Mouse (Mus musculus) lung, postnatal 0 days (tissue): ENCODE data around the gene Mtmr4. TPM values are rescaled to one million over a fixed set of nuclear protein-coding genes. Genes with fewer than 3 reads are reported as not detected.

Experiments used
- ATAC-seq: fragments of 200-750 bp; cut with Nextera tagmentation; 2 replicates; pipeline ENCODE4 v1.8.0; 2017; ENCODE audit warnings: moderate library complexity
- DNase-seq: peaks from one replicate; pipeline ENCODE4 v3.0.0-alpha.2; 2016; ENCODE audit warnings: low spot score
- H3K27ac ChIP-seq: fragments of 300-500 bp; sonication (generic); 2 replicates; pipeline ENCODE4 v1.5.1; 2014; ENCODE audit warnings: antibody characterized with exemption, mild to moderate bottlenecking, low read length, mixed read lengths
- H3K27me3 ChIP-seq: fragments of 300-500 bp; sonication (generic); replicated peaks from 2 replicates; pipeline ENCODE4 v1.6.1; 2014; ENCODE audit warnings: low read length, mixed read lengths; ENCODE audit not compliant: insufficient read depth
- H3K36me3 ChIP-seq: fragments of 300-500 bp; sonication (generic); 2 replicates; pipeline ENCODE4 v1.6.1; 2014; ENCODE audit warnings: low read length, mixed read lengths; ENCODE audit not compliant: insufficient read depth
- H3K4me1 ChIP-seq: fragments of 300-500 bp; sonication (generic); 2 replicates; pipeline ENCODE4 v1.6.1; 2014; ENCODE audit warnings: antibody characterized with exemption, low read depth, low read length, mixed read lengths; ENCODE audit not compliant: insufficient read depth
- H3K4me2 ChIP-seq: fragments of 300-500 bp; sonication (generic); replicated peaks from 2 replicates; pipeline ENCODE4 v1.6.1; 2014; ENCODE audit warnings: low read depth, mild to moderate bottlenecking, low read length, moderate library complexity, mixed read lengths
- H3K4me3 ChIP-seq: fragments of 300-500 bp; sonication (generic); 2 replicates; pipeline ENCODE4 v1.5.1; 2014; ENCODE audit warnings: low read depth, low read length
- H3K9ac ChIP-seq: fragments of 300-500 bp; sonication (generic); replicated peaks from 2 replicates; pipeline ENCODE4 v1.6.1; 2014; ENCODE audit warnings: low read depth, mild to moderate bottlenecking
- H3K9me3 ChIP-seq: fragments of 300-500 bp; sonication (generic); 2 replicates; pipeline ENCODE4 v1.6.1; 2016; ENCODE audit warnings: low read length, mixed read lengths
- CTCF ChIP-seq: IDR thresholded peaks from 2 replicates; pipeline ENCODE4 v1.5.1; 2016; ENCODE audit warnings: antibody characterized with exemption, mild to moderate bottlenecking
- EP300 ChIP-seq: IDR thresholded peaks from 2 replicates; pipeline ENCODE4 v1.6.1; 2016; ENCODE audit warnings: antibody characterized with exemption, mild to moderate bottlenecking, control low read depth
- WGBS: fragments of 180-500 bp; shearing (Covaris S2); extraction: QIAGEN DNeasy Blood & Tissue Kit; methylation state at CpG from one replicate; pipeline ENCODE4 v1.1.7; 2014; 5-methylcytosine and 5-hydroxymethylcytosine counted together
- polyA plus RNA-seq: library from polyadenylated mRNA; unstranded; fragments of >200 nt; fragmentation: Nextera tagmentation; extraction: Ambion mirVana; gene quantifications from 2 replicates; pipeline ENCODE4 v1.2.1, GENCODE M21; 2015

The Mtmr4 gene
- polyA plus RNA-seq, 1 experiment from 2014 or later = 9.4 TPM

GRCm38 (mm10) chr11:87602234-87602633, 10.3 kb downstream of the Mtmr4 start:
- Histone ChIP-seq H3K27me3 (no peaks in the 10 kb centered on the region), H3K9me3 (no peaks in the 10 kb centered on the region), H3K27ac (no peak overlapping the region), H3K9ac (no peak overlapping the region), H3K4me2 (no peak overlapping the region), H3K36me3 (peaks cover 70% of the 10 kb centered on the region), H3K4me1 (no peaks in the 10 kb centered on the region), H3K4me3 (no peak overlapping the region)
- 92% methylated on average over 9 of the region's 9 CpGs for WGBS
- no peak for ATAC-seq
- no peak for DNase-seq
- TF ChIP-seq CTCF = no peak
- no peak for TF ChIP-seq EP300

DNA sequence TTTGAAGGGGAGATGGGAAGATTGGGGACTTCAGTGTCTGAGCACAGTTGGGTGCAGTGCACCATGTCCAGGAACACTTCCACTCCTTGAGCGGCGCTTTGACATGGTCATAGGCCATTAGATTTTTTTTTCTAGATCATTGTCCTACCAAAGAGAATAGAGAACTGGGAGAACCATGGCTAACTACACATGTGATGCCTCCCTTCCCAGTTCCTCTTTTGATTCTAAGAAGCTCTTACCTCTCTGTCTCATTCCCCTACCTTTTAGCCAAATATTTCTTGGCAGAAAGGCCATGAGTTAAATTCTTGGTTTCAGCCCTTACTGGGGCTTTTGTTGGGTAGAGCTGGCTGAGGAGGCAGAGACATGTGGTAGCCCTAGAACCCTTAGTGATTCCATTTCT, 11.6 kb downstream of the Mtmr4 start:
- Histone ChIP-seq H3K9me3 (no peaks in the 10 kb centered on the region), H3K4me1 (no peaks in the 10 kb centered on the region), H3K27me3 (no peaks in the 10 kb centered on the region), H3K9ac (no peak overlapping the region), H3K4me3 (no peak overlapping the region), H3K4me2 (no peak overlapping the region), H3K36me3 (peaks cover 61% of the 10 kb centered on the region), H3K27ac (no peak overlapping the region)
- TF ChIP-seq CTCF (no peak), EP300 (no peak)
- no peak for DNase-seq
- no peak for ATAC-seq
- WGBS = 97% methylated on average over 2 of the region's 2 CpGs

GRCm38 (mm10) chr11:87609264-87609663, 17.3 kb downstream of the Mtmr4 start:
- ATAC-seq (no peak), DNase-seq (no peak)
- 85% methylated on average over 7 of the region's 7 CpGs for WGBS
- H3K4me1 ChIP-seq = no peaks in the 10 kb centered on the region
- no peak overlapping the region for H3K4me2 ChIP-seq
- no peaks in the 10 kb centered on the region for H3K27me3 ChIP-seq
- H3K9ac ChIP-seq = no peak overlapping the region
- H3K36me3 ChIP-seq = peaks cover 46% of the 10 kb centered on the region
- H3K27ac ChIP-seq = no peak overlapping the region
- H3K4me3 ChIP-seq = no peak overlapping the region
- TF ChIP-seq CTCF = no peak
- no peak for TF ChIP-seq EP300
- H3K9me3 ChIP-seq = no peaks in the 10 kb centered on the region

DNA sequence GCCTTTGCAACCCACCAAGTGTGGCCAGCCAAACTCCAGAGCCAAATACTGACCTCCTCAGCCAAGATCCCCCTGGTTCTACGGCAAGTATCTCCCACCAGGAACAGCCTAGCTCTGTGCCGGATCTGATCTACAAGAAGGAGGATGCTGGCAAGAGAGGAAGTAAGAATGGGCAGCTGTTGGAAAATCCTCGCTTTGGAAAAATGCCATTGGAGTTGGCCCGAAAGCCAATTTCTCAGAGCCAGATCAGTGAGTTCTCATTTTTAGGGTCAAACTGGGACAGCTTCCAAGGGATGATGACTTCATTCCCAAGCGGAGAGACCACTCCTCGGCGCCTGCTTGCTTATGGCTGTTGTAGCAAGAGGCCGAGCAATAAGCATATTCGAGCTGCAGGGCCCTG, 19.6 kb downstream of the Mtmr4 start:
- Histone ChIP-seq H3K36me3 (peaks cover 43% of the 10 kb centered on the region), H3K4me3 (no peak overlapping the region), H3K9me3 (no peaks in the 10 kb centered on the region), H3K4me1 (no peaks in the 10 kb centered on the region), H3K27me3 (no peaks in the 10 kb centered on the region), H3K9ac (no peak overlapping the region), H3K4me2 (no peak overlapping the region), H3K27ac (0 out of 2 replicates have a peak overlapping the region, but pooled peaks have one; percentile 47)
- TF ChIP-seq EP300 = no peak
- TF ChIP-seq CTCF = no peak
- DNase-seq = no peak
- WGBS = 67% methylated on average over 9 of the region's 9 CpGs
- no peak for ATAC-seq

DNA sequence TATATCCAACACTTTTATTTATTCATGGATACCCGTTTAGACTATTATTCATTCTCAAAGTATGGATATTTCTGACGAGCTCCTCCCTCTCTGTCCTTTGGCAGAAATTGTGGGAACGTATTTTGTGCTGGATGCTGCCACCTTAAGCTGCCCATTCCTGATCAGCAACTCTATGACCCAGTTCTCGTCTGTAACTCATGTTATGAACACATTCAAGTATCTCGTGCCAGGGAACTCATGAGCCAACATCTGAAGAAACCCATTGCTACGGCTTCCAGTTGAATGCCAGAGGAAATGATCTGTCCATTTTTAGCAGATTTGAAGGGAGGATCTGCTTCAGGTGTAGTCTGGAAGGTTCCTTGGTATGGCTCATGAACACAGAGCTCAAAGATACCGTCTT, 22.0 kb downstream of the Mtmr4 start:
- TF ChIP-seq CTCF (no peak), EP300 (no peak)
- no peaks in the 10 kb centered on the region for H3K27me3 ChIP-seq
- no peak overlapping the region for H3K27ac ChIP-seq
- 86% methylated on average over 7 of the region's 7 CpGs for WGBS
- no peak overlapping the region for H3K4me3 ChIP-seq
- no peak overlapping the region for H3K9ac ChIP-seq
- H3K4me1 ChIP-seq = no peaks in the 10 kb centered on the region
- H3K4me2 ChIP-seq = no peak overlapping the region
- peaks cover 51% of the 10 kb centered on the region for H3K36me3 ChIP-seq
- H3K9me3 ChIP-seq = no peaks in the 10 kb centered on the region
- no peak for DNase-seq
- ATAC-seq = no peak

DNA sequence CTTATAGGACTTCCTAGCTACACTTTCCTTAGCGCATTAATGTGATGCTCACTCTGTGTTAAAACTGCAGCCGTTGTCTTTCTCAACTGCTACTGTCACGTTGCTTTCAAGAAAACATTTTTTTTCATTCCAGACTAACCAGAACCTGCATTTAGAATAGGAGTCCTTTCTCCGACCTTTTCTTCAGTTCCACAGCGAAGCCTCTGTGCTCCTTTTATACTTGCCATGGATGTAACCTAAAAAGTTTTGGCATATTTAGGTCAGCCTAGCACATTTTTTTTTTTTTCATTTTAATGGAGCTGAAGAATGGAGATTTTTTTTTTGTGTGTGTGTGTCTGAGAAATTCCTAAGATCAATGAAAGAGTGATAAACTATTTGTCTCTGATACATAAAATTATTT, 23.6 kb downstream of the Mtmr4 start:
- Histone ChIP-seq H3K9me3 (no peaks in the 10 kb centered on the region), H3K27ac (no peak overlapping the region), H3K4me2 (no peak overlapping the region), H3K4me3 (no peak overlapping the region), H3K9ac (no peak overlapping the region), H3K36me3 (peaks cover 49% of the 10 kb centered on the region), H3K27me3 (no peaks in the 10 kb centered on the region), H3K4me1 (no peaks in the 10 kb centered on the region)
- 93% methylated on average over 5 of the region's 5 CpGs for WGBS
- TF ChIP-seq CTCF (no peak), EP300 (no peak)
- ATAC-seq (no peak), DNase-seq (no peak)

- 91% methylated on average over 2 of the region's 2 CpGs for WGBS
- peaks cover 45% of the 10 kb centered on the region for H3K36me3 ChIP-seq
- no peaks in the 10 kb centered on the region for H3K4me1 ChIP-seq
- no peaks in the 10 kb centered on the region for H3K9me3 ChIP-seq
- no peaks in the 10 kb centered on the region for H3K27me3 ChIP-seq
- no peak overlapping the region for H3K27ac ChIP-seq
- DNase-seq (no peak), ATAC-seq (no peak)
- no peak overlapping the region for H3K9ac ChIP-seq
- TF ChIP-seq CTCF (no peak), EP300 (no peak)
- H3K4me2 ChIP-seq = no peak overlapping the region
- H3K4me3 ChIP-seq = no peak overlapping the region
Observed at GRCm38 (mm10) chr11:87615952-87616351, 24.0 kb downstream of the Mtmr4 start.
